Mouse (Mus musculus): ENCODE measurements around the gene Ccdc33. TPM values are rescaled to one million over a fixed set of nuclear protein-coding genes. Genes with fewer than 3 reads are reported as not detected.

The Ccdc33 gene
- polyA plus RNA-seq, 2 experiments, result not detected

DNA sequence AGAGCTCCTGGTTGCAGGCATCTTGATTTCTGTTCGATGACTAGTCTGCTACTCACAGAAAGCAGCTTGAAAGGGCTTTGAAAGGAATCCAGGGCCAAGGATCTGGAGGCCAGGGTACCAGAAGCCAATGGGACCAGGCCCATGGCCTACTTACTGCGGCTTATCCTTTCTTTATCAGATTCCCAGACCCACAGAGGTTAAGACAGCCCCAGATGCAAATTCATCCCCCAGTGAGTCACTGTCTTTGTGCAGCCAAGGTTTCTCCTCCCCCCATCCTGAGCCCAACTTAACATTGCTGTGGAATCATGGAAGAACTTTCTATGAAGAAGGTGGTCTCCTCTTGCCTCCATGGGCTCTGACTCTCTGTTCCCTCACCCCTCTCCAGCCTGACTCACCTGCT, 106.1 kb downstream of the Ccdc33 start:
- Histone ChIP-seq H3K27me3 (ENCODE audit: control insufficient read depth, insufficient read depth, low read length) (no peaks in the 10 kb centered on the region), H3K36me3 (replicated peaks; ENCODE audit: control insufficient read depth, insufficient read depth, low read depth) (no peaks in the 10 kb centered on the region), H3K4me3 (ENCODE audit: insufficient read depth in 1 of 2, low read depth in 2 of 2, low read length in 2 of 2) (no peak overlapping the region), H3K27ac (no peak overlapping the region), H3K9me3 (ENCODE audit: control insufficient read depth, low read length) (no peaks in the 10 kb centered on the region), H3K9ac (replicated peaks) (no peak overlapping the region), H3K4me2 (ENCODE audit: low read depth) (no peak overlapping the region), H3K4me1 (replicated peaks; ENCODE audit: control insufficient read depth in 2 of 2, insufficient read depth in 2 of 2, low read length in 1 of 2) (no peaks in the 10 kb centered on the region)
- no peak for TF ChIP-seq CTCF (IDR thresholded peaks at IDR 0.05; ENCODE audit: low read depth)
- TF ChIP-seq EP300 (IDR thresholded peaks at IDR 0.05; ENCODE audit: low read depth), result no peak
- ATAC-seq (ENCODE audit: insufficient read depth) (no peak), DNase-seq (ENCODE audit: low read depth in 3 of 3, low spot score in 3 of 3) (no peak)
- WGBS (ENCODE audit: insufficient replicate concordance), result 46% methylated on average over 2 of the region's 2 CpGs

- TF ChIP-seq CTCF (IDR thresholded peaks at IDR 0.05; ENCODE audit: low read depth), result no peak
- no peak for TF ChIP-seq EP300 (IDR thresholded peaks at IDR 0.05; ENCODE audit: low read depth)
- Histone ChIP-seq H3K9ac (replicated peaks) (no peak overlapping the region), H3K9me3 (ENCODE audit: control insufficient read depth, low read length) (no peaks in the 10 kb centered on the region), H3K27ac (no peak overlapping the region), H3K4me1 (replicated peaks; ENCODE audit: control insufficient read depth in 2 of 2, insufficient read depth in 2 of 2, low read length in 1 of 2) (no peaks in the 10 kb centered on the region), H3K4me3 (ENCODE audit: insufficient read depth in 1 of 2, low read depth in 2 of 2, low read length in 2 of 2) (no peak overlapping the region), H3K36me3 (replicated peaks; ENCODE audit: control insufficient read depth, insufficient read depth, low read depth) (no peaks in the 10 kb centered on the region), H3K4me2 (ENCODE audit: low read depth) (no peak overlapping the region), H3K27me3 (ENCODE audit: control insufficient read depth, insufficient read depth, low read length) (no peaks in the 10 kb centered on the region)
- DNase-seq (ENCODE audit: low read depth in 3 of 3, low spot score in 3 of 3), result no peak
- WGBS (ENCODE audit: insufficient replicate concordance), result 68% methylated on average over 8 of the region's 8 CpGs
- ATAC-seq (ENCODE audit: insufficient read depth), result no peak
These were observed 107.1 kb downstream of the Ccdc33 start for GRCm38 (mm10) chr9:58011552-58011951.

- 36% methylated on average over 7 of the region's 7 CpGs for WGBS (ENCODE audit: insufficient replicate concordance)
- DNase-seq (ENCODE audit: low read depth in 3 of 3, low spot score in 3 of 3) (no peak), ATAC-seq (ENCODE audit: insufficient read depth) (no peak)
- TF ChIP-seq CTCF (IDR thresholded peaks at IDR 0.05; ENCODE audit: low read depth) (no peak), EP300 (IDR thresholded peaks at IDR 0.05; ENCODE audit: low read depth) (no peak)
- Histone ChIP-seq H3K27ac (no peak overlapping the region), H3K9ac (replicated peaks) (no peak overlapping the region), H3K4me1 (replicated peaks; ENCODE audit: control insufficient read depth in 2 of 2, insufficient read depth in 2 of 2, low read length in 1 of 2) (no peaks in the 10 kb centered on the region), H3K4me2 (ENCODE audit: low read depth) (no peak overlapping the region), H3K9me3 (ENCODE audit: control insufficient read depth, low read length) (no peaks in the 10 kb centered on the region), H3K4me3 (ENCODE audit: insufficient read depth in 1 of 2, low read depth in 2 of 2, low read length in 2 of 2) (no peak overlapping the region), H3K27me3 (ENCODE audit: control insufficient read depth, insufficient read depth, low read length) (no peaks in the 10 kb centered on the region), H3K36me3 (replicated peaks; ENCODE audit: control insufficient read depth, insufficient read depth, low read depth) (no peaks in the 10 kb centered on the region)
These were observed 107.6 kb downstream of the Ccdc33 start for GRCm38 (mm10) chr9:58011027-58011426.

- Histone ChIP-seq H3K27ac (no peak overlapping the region), H3K9me3 (ENCODE audit: control insufficient read depth, low read length) (no peaks in the 10 kb centered on the region), H3K4me1 (replicated peaks; ENCODE audit: control insufficient read depth in 2 of 2, insufficient read depth in 2 of 2, low read length in 1 of 2) (no peaks in the 10 kb centered on the region), H3K9ac (replicated peaks) (no peak overlapping the region), H3K4me3 (ENCODE audit: insufficient read depth in 1 of 2, low read depth in 2 of 2, low read length in 2 of 2) (no peak overlapping the region), H3K36me3 (replicated peaks; ENCODE audit: control insufficient read depth, insufficient read depth, low read depth) (no peaks in the 10 kb centered on the region), H3K27me3 (ENCODE audit: control insufficient read depth, insufficient read depth, low read length) (no peaks in the 10 kb centered on the region), H3K4me2 (ENCODE audit: low read depth) (no peak overlapping the region)
- DNase-seq (ENCODE audit: low read depth in 3 of 3, low spot score in 3 of 3), result no peak
- no peak for ATAC-seq (ENCODE audit: insufficient read depth)
- 28% methylated on average over 3 of the region's 3 CpGs for WGBS (ENCODE audit: insufficient replicate concordance)
- TF ChIP-seq EP300 (IDR thresholded peaks at IDR 0.05; ENCODE audit: low read depth) (no peak), CTCF (IDR thresholded peaks at IDR 0.05; ENCODE audit: low read depth) (peak; percentile 20; the same call in 1 of the 2 replicates)
These were observed 109.0 kb downstream of the Ccdc33 start for GRCm38 (mm10) chr9:58009588-58009987.

- Histone ChIP-seq H3K27me3 (ENCODE audit: control insufficient read depth, insufficient read depth, low read length) (no peaks in the 10 kb centered on the region), H3K9ac (replicated peaks) (no peak overlapping the region), H3K36me3 (replicated peaks; ENCODE audit: control insufficient read depth, insufficient read depth, low read depth) (no peaks in the 10 kb centered on the region), H3K4me1 (replicated peaks; ENCODE audit: control insufficient read depth in 2 of 2, insufficient read depth in 2 of 2, low read length in 1 of 2) (no peaks in the 10 kb centered on the region), H3K9me3 (ENCODE audit: control insufficient read depth, low read length) (no peaks in the 10 kb centered on the region), H3K4me2 (ENCODE audit: low read depth) (no peak overlapping the region), H3K4me3 (ENCODE audit: insufficient read depth in 1 of 2, low read depth in 2 of 2, low read length in 2 of 2) (no peak overlapping the region), H3K27ac (no peak overlapping the region)
- no peak for DNase-seq (ENCODE audit: low read depth in 3 of 3, low spot score in 3 of 3)
- TF ChIP-seq CTCF (IDR thresholded peaks at IDR 0.05; ENCODE audit: low read depth), result no peak
- no peak for TF ChIP-seq EP300 (IDR thresholded peaks at IDR 0.05; ENCODE audit: low read depth)
- ATAC-seq (ENCODE audit: insufficient read depth), result no peak
- WGBS (ENCODE audit: insufficient replicate concordance), result 9% methylated on average over 6 of the region's 6 CpGs
These were observed 109.6 kb downstream of the Ccdc33 start for GRCm38 (mm10) chr9:58009015-58009362.

Measured in liver, embryonic 14.5 days (tissue).